Mouse (Mus musculus) heart, embryonic 14.5 days (tissue): Measurements from ENCODE around the gene Phactr2. TPM values are rescaled to one million over a fixed set of nuclear protein-coding genes. Genes with fewer than 3 reads are reported as not detected.

Source experiments
- ATAC-seq: fragments of 200-750 bp; cut with Nextera tagmentation; 2 replicates; pipeline ENCODE4 v1.8.0; 2017; ENCODE audit warnings: low read depth, moderate TSS enrichment; ENCODE audit not compliant: insufficient number of reproducible peaks, insufficient read depth, low FRiP score
- H3K27ac ChIP-seq, 2 experiments: fragments of 200-500 bp in 1 of 2; fragments of 300-500 bp in 1 of 2; sonication (generic) in 1 of 2; replicated peaks in 1 of 2; 2 replicates each; pipeline ENCODE4 v1.5.1; 2012 to 2014; ENCODE audit warnings: low read depth in 2 of 2, low read length in 2 of 2, control low read depth in 1 of 2, mild to moderate bottlenecking in 1 of 2, mixed read lengths in 1 of 2; ENCODE audit not compliant: control insufficient read depth in 1 of 2, insufficient read depth in 1 of 2
- H3K27me3 ChIP-seq: fragments of 300-500 bp; sonication (generic); 2 replicates; pipeline ENCODE4 v1.6.1; 2014; ENCODE audit warnings: mild to moderate bottlenecking, low read length, control low read depth; ENCODE audit not compliant: control insufficient read depth, insufficient read depth
- H3K36me3 ChIP-seq: fragments of 300-500 bp; sonication (generic); 2 replicates; pipeline ENCODE4 v1.6.1; 2014; ENCODE audit warnings: mild to moderate bottlenecking, control low read depth, low read length, mixed read lengths; ENCODE audit not compliant: control insufficient read depth, insufficient read depth
- H3K4me1 ChIP-seq, 2 experiments: fragments of 200-500 bp in 1 of 2; fragments of 300-500 bp in 1 of 2; sonication (generic) in 1 of 2; 2 replicates each; pipeline ENCODE4 v1.6.1; 2012 to 2014; ENCODE audit warnings: low read length in 2 of 2, control low read depth in 1 of 2, mixed read lengths in 1 of 2; ENCODE audit not compliant: control insufficient read depth in 2 of 2, insufficient read depth in 2 of 2
- H3K4me2 ChIP-seq: fragments of 300-500 bp; sonication (generic); 2 replicates; pipeline ENCODE4 v1.6.1; 2014; ENCODE audit warnings: mild to moderate bottlenecking, low read length
- H3K4me3 ChIP-seq, 2 experiments: fragments of 200-500 bp in 1 of 2; fragments of 300-500 bp in 1 of 2; sonication (generic) in 1 of 2; 2 replicates each; pipeline ENCODE4 v1.5.1; 2012 to 2014; ENCODE audit warnings: low read length in 2 of 2, mild to moderate bottlenecking in 2 of 2, control low read depth in 1 of 2, low read depth in 1 of 2, moderate library complexity in 1 of 2; ENCODE audit not compliant: control insufficient read depth in 1 of 2, insufficient read depth in 1 of 2
- H3K9ac ChIP-seq: fragments of 300-500 bp; sonication (generic); 2 replicates; pipeline ENCODE4 v1.6.1; 2014; ENCODE audit warnings: mild to moderate bottlenecking, low read length
- H3K9me3 ChIP-seq: fragments of 300-500 bp; sonication (generic); 2 replicates; pipeline ENCODE4 v1.6.1; 2016; ENCODE audit warnings: low read length, control low read depth; ENCODE audit not compliant: control insufficient read depth
- WGBS: fragments of 180-500 bp; shearing (Covaris S2); extraction: QIAGEN DNeasy Blood & Tissue Kit; methylation state at CpG from one replicate; pipeline ENCODE4 v1.1.7; 2014; 5-methylcytosine and 5-hydroxymethylcytosine counted together
- polyA plus RNA-seq: library from polyadenylated mRNA; unstranded; fragments of >200 nt; fragmentation: Nextera tagmentation; extraction: Ambion mirVana; gene quantifications from 2 replicates; pipeline ENCODE4 v1.2.1, GENCODE M21; 2014

The Phactr2 gene
- polyA plus RNA-seq, 1 experiment from 2014 or later = 80.1 TPM

GRCm38 (mm10) chr10:13433016-13433415 is 41.2 kb downstream of the Phactr2 start:
- Histone ChIP-seq H3K9me3 (no peaks in the 10 kb centered on the region), H3K4me1 (peaks cover 17 to 19% of the 10 kb centered on the region in 2 experiments), H3K27me3 (no peaks in the 10 kb centered on the region), H3K9ac (no peak overlapping the region), H3K27ac (no peak overlapping the region), H3K36me3 (no peaks in the 10 kb centered on the region), H3K4me2 (no peak overlapping the region), H3K4me3 (no peak overlapping the region)
- WGBS = 77% methylated on average over 7 of the region's 7 CpGs
- ATAC-seq = no peak

- H3K4me2 ChIP-seq = no peak overlapping the region
- no peaks in the 10 kb centered on the region for H3K36me3 ChIP-seq
- H3K27me3 ChIP-seq = no peaks in the 10 kb centered on the region
- H3K4me1 ChIP-seq = peaks cover 15 to 18% of the 10 kb centered on the region in 2 experiments
- WGBS = 51% methylated on average over 8 of the region's 8 CpGs
- H3K4me3 ChIP-seq = no peak overlapping the region
- H3K27ac ChIP-seq = 0 out of 4 replicates have a peak overlapping the region, but pooled peaks of 1 of the 2 experiments have one; percentile 10
- ATAC-seq = no peak
- H3K9me3 ChIP-seq = no peaks in the 10 kb centered on the region
- peak overlapping the region; percentile 1; the same call in 1 of the 2 replicates for H3K9ac ChIP-seq
These were observed 42.3 kb downstream of the Phactr2 start for GRCm38 (mm10) chr10:13431641-13432540.

- no peak overlapping the region for H3K9ac ChIP-seq
- H3K27ac ChIP-seq = no peak overlapping the region
- no peak overlapping the region; the same call in 1 of the 2 replicates for H3K4me2 ChIP-seq
- H3K36me3 ChIP-seq = no peaks in the 10 kb centered on the region
- ATAC-seq = no peak
- WGBS = 4% methylated on average over 5 of the region's 5 CpGs
- no peaks in the 10 kb centered on the region for H3K27me3 ChIP-seq
- no peak overlapping the region for H3K4me3 ChIP-seq
- H3K4me1 ChIP-seq = peaks cover 6 to 11% of the 10 kb centered on the region in 2 experiments
- no peaks in the 10 kb centered on the region for H3K9me3 ChIP-seq
These were observed 44.4 kb downstream of the Phactr2 start for GRCm38 (mm10) chr10:13429766-13430165.

- WGBS = 85% methylated on average over 13 of the region's 13 CpGs
- Histone ChIP-seq H3K4me1 (peaks cover 6 to 11% of the 10 kb centered on the region in 2 experiments), H3K9me3 (no peaks in the 10 kb centered on the region), H3K27me3 (no peaks in the 10 kb centered on the region), H3K27ac (no peak overlapping the region), H3K4me3 (no peak overlapping the region), H3K4me2 (no peak overlapping the region), H3K36me3 (no peaks in the 10 kb centered on the region), H3K9ac (no peak overlapping the region)
- ATAC-seq = no peak
These were observed 45.0 kb downstream of the Phactr2 start for GRCm38 (mm10) chr10:13429240-13429639.

- WGBS = 93% methylated on average over 7 of the region's 7 CpGs
- Histone ChIP-seq H3K36me3 (no peaks in the 10 kb centered on the region), H3K27me3 (no peaks in the 10 kb centered on the region), H3K4me1 (peaks cover 6 to 11% of the 10 kb centered on the region in 2 experiments), H3K9me3 (no peaks in the 10 kb centered on the region), H3K4me2 (no peak overlapping the region), H3K4me3 (no peak overlapping the region), H3K9ac (no peak overlapping the region), H3K27ac (no peak overlapping the region)
- ATAC-seq = no peak
These were observed 45.7 kb downstream of the Phactr2 start for GRCm38 (mm10) chr10:13428536-13428935.

- no peaks in the 10 kb centered on the region for H3K27me3 ChIP-seq
- no peak overlapping the region for H3K4me2 ChIP-seq
- 66% methylated on average over 10 of the region's 10 CpGs for WGBS
- H3K27ac ChIP-seq = no peak overlapping the region
- H3K9me3 ChIP-seq = no peaks in the 10 kb centered on the region
- no peaks in the 10 kb centered on the region for H3K36me3 ChIP-seq
- H3K4me1 ChIP-seq = peaks cover 6 to 11% of the 10 kb centered on the region in 2 experiments
- H3K4me3 ChIP-seq = no peak overlapping the region
- ATAC-seq = no peak
- no peak overlapping the region; the same call in 1 of the 2 replicates for H3K9ac ChIP-seq
These were observed 46.6 kb downstream of the Phactr2 start for GRCm38 (mm10) chr10:13427599-13427998.

GRCm38 (mm10) chr10:13425198-13425597 is 49.0 kb downstream of the Phactr2 start:
- no peaks in the 10 kb centered on the region for H3K36me3 ChIP-seq
- H3K9ac ChIP-seq = no peak overlapping the region
- 90% methylated on average over 9 of the region's 9 CpGs for WGBS
- no peak for ATAC-seq
- no peak overlapping the region for H3K27ac ChIP-seq
- H3K27me3 ChIP-seq = no peaks in the 10 kb centered on the region
- H3K4me2 ChIP-seq = no peak overlapping the region
- H3K9me3 ChIP-seq = no peaks in the 10 kb centered on the region
- peaks cover 0 to 11% of the 10 kb centered on the region in 2 experiments; a peak in 3 of 4 replicates for H3K4me1 ChIP-seq
- H3K4me3 ChIP-seq = no peak overlapping the region
